Mouse (Mus musculus) heart, postnatal 0 days (tissue): Measurements from ENCODE around the gene Iqgap3. TPM values are rescaled to one million over a fixed set of nuclear protein-coding genes. Genes with fewer than 3 reads are reported as not detected.
A peak's percentile ranks its signal among the peaks of the same experiment; 100 is the strongest.

Experiments used
- ATAC-seq: fragments of 200-750 bp; cut with Nextera tagmentation; 2 replicates; pipeline ENCODE4 v1.8.0; 2017; ENCODE audit warnings: low read depth, moderate number of reproducible peaks, moderate library complexity; ENCODE audit not compliant: insufficient read depth
- DNase-seq: peaks from one replicate; pipeline ENCODE4 v3.0.0-alpha.2; 2016; ENCODE audit warnings: low spot score
- H3K27ac ChIP-seq: fragments of 300-500 bp; sonication (generic); 2 replicates; pipeline ENCODE4 v1.5.1; 2014; ENCODE audit warnings: low read depth, mild to moderate bottlenecking
- H3K27me3 ChIP-seq: fragments of 300-500 bp; sonication (generic); 2 replicates; pipeline ENCODE4 v1.6.1; 2014; ENCODE audit warnings: low read length, mixed read lengths; ENCODE audit not compliant: control insufficient read depth, insufficient read depth
- H3K36me3 ChIP-seq: fragments of 300-500 bp; sonication (generic); replicated peaks from 2 replicates; pipeline ENCODE4 v1.6.1; 2014; ENCODE audit warnings: low read length, mixed read lengths; ENCODE audit not compliant: control insufficient read depth, insufficient read depth
- H3K4me1 ChIP-seq: fragments of 300-500 bp; sonication (generic); 2 replicates; pipeline ENCODE4 v1.6.1; 2014; ENCODE audit warnings: antibody characterized with exemption; ENCODE audit not compliant: control insufficient read depth, insufficient read depth
- H3K4me2 ChIP-seq: fragments of 300-500 bp; sonication (generic); 2 replicates; pipeline ENCODE4 v1.6.1; 2014; ENCODE audit warnings: low read depth, mild to moderate bottlenecking, low read length, moderate library complexity
- H3K4me3 ChIP-seq: fragments of 300-500 bp; sonication (generic); 2 replicates; pipeline ENCODE4 v1.5.1; 2014; ENCODE audit warnings: low read depth, low read length
- H3K9ac ChIP-seq: fragments of 300-500 bp; sonication (generic); replicated peaks from 2 replicates; pipeline ENCODE4 v1.6.1; 2014; ENCODE audit warnings: low read depth, low read length, mixed read lengths
- H3K9me3 ChIP-seq: fragments of 300-500 bp; sonication (generic); replicated peaks from 2 replicates; pipeline ENCODE4 v1.6.1; 2016; ENCODE audit warnings: low read length; ENCODE audit not compliant: control insufficient read depth
- CTCF ChIP-seq: IDR thresholded peaks from 2 replicates; pipeline ENCODE4 v1.5.1; 2016; ENCODE audit warnings: antibody characterized with exemption, control low read depth, low read depth
- EP300 ChIP-seq: IDR thresholded peaks from 2 replicates; pipeline ENCODE4 v1.6.1; 2016; ENCODE audit warnings: antibody characterized with exemption, low read depth
- WGBS: fragments of 180-500 bp; shearing (Covaris S2); extraction: QIAGEN DNeasy Blood & Tissue Kit; methylation state at CpG from one replicate; pipeline ENCODE4 v1.1.7; 2014; 5-methylcytosine and 5-hydroxymethylcytosine counted together
- polyA plus RNA-seq: library from polyadenylated mRNA; unstranded; fragments of >200 nt; fragmentation: Nextera tagmentation; extraction: Ambion mirVana; gene quantifications from 2 replicates; pipeline ENCODE4 v1.2.1, GENCODE M21; 2015
- total RNA-seq: library from RNA; depleted of rRNA; stranded (reverse); fragments of >200 nt; gene quantifications from 2 replicates; pipeline ENCODE4 v1.2.3, GENCODE M21; 2014; ENCODE audit warnings: low replicate concordance

Gene Iqgap3
- total and polyA plus RNA-seq, 2 experiments from 2014 or later, result 6.8 to 35.3 TPM

DNA sequence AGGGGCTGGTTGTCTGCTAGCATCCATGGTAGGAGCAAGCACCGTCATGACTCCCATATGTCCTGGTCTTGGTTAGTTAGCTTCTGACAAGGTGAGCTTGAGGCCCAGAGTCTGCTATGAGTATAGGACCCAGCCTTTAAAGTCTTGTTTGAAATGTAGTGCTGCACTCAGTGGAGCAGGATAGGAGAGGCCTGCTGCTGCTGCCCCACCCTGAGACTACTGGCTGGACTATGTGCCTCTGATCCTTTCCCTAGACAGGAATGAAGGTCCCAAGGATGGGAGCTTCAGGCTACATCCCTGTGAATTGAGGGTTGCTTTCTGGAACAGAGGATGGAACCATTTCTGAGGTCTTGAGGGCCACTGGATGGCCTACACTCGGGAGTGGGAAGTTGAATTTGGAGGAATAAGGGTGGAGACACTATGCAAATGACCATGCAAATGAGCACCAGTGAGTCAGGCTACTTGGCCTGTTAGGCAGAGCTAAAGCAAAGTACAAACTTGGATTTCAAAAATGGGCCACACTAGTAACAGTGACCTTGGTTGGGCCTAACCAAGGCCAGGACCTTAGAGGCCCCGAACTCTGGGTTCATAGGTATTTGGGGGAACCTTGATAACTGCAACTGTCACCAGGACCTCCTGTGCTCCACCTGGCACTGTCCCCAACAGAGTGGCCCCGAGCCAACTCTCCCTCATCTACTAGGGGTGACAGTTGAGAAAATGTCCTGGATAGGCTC lies 67.2 kb downstream of the Iqgap3 start:
- Histone ChIP-seq H3K36me3 (no peaks in the 10 kb centered on the region), H3K4me1 (peaks cover 89% of the 10 kb centered on the region), H3K4me2 (peak overlapping the region; percentile 83), H3K4me3 (peak overlapping the region; percentile 39), H3K27ac (peak overlapping the region; percentile 99), H3K9ac (peak overlapping the region; percentile 61), H3K9me3 (no peaks in the 10 kb centered on the region), H3K27me3 (no peaks in the 10 kb centered on the region)
- WGBS, result 27% methylated on average over 4 of the region's 4 CpGs
- DNase-seq (peak; percentile 73), ATAC-seq (peak; percentile 83)
- TF ChIP-seq EP300 (peak; percentile 58; the same call in 1 of the 2 replicates), CTCF (no peak)

DNA sequence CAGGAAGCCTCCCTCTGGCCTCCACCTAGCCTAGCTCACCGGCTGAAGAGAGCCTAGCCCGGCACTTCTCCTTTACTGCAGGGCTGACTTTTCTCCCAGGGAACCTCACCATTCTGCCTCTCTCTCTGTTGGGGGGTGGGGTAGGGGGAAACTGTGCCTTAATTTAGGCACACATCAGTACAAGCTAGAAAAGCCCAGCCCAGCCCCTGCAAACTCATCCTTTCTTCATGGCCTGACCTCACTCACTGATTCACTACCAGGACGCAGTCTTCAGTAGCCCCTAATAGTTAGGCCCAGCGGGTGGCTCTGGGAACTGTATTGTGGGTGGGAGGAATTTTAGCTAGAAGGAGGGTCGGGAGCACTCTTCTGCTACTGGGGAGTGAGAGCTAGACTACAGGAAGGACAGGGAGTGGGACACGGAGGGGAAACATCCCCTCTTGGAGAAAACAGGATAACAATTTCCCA lies 67.8 kb downstream of the Iqgap3 start:
- H3K36me3 ChIP-seq, result no peaks in the 10 kb centered on the region
- H3K27me3 ChIP-seq, result no peaks in the 10 kb centered on the region
- peak overlapping the region; percentile 61 for H3K9ac ChIP-seq
- H3K4me3 ChIP-seq, result peak overlapping the region; percentile 39
- peak overlapping the region; percentile 83 for H3K4me2 ChIP-seq
- H3K4me1 ChIP-seq, result peaks cover 83% of the 10 kb centered on the region
- DNase-seq, result no peak
- TF ChIP-seq CTCF, result no peak
- no peak; the same call in 1 of the 2 replicates for TF ChIP-seq EP300
- 5% methylated on average over 6 of the region's 6 CpGs for WGBS
- H3K9me3 ChIP-seq, result no peaks in the 10 kb centered on the region
- H3K27ac ChIP-seq, result peak overlapping the region; percentile 99
- peak; percentile 13 for ATAC-seq

DNA sequence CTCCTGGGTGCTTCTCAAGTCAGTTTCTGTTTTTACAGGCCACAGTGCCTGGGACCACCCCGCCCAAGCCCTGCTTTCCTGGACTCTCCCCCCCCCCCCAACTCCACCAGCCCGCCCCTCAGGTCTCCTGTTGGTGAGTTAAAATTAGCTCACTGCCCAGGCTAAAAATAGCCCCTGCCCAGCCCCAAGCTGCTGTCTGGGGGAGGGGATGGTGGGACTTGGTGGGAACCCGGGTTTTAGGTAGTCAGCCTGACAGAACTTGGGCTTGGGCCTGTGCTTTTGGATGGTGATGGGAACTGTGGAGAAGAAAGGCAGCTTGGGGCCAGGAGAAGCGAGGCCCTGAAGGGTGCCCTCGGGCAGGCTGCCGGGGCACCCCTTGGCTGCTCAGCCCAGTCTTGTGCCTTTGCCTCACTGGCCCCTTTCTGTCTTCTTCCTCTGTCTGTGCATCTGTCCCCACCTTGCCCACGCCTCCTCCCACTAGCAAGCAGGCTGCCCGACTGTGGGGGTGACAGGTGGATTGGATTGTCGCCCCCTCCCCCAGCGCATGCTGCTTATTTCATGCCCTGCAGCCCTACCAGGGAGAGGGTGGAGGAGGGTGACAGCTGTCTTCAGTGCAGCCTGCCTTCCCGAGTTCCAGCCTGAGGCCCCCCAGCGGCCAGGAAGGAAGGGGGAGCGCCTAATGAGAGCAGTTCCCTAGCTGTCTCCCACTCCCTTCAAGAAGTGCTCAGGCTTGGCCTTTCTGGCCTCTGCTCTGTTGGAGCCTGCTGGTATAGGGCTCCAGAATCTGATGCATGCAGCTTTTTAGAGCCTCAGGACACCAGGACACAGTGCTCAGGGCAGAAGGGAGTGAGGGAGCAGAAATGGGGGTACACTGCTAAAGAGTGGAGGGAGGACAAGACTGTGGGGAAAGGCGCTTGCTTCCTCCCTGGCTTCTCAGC lies 68.6 kb downstream of the Iqgap3 start:
- peaks cover 77% of the 10 kb centered on the region for H3K4me1 ChIP-seq
- no peaks in the 10 kb centered on the region for H3K9me3 ChIP-seq
- ATAC-seq, result peak; percentile 69
- H3K9ac ChIP-seq, result peak overlapping the region; percentile 61
- H3K4me3 ChIP-seq, result peak overlapping the region; percentile 39
- TF ChIP-seq EP300 (peak; percentile 60; the same call in 1 of the 2 replicates), CTCF (peak; percentile 33)
- peak; percentile 78 for DNase-seq
- H3K36me3 ChIP-seq, result 0 out of 2 replicates have a peak, but pooled peaks cover 5% of the 10 kb centered on the region
- H3K27ac ChIP-seq, result peak overlapping the region; percentile 99
- 7% methylated on average over 12 of the region's 14 CpGs for WGBS
- H3K4me2 ChIP-seq, result peak overlapping the region; percentile 83
- no peaks in the 10 kb centered on the region for H3K27me3 ChIP-seq

DNA sequence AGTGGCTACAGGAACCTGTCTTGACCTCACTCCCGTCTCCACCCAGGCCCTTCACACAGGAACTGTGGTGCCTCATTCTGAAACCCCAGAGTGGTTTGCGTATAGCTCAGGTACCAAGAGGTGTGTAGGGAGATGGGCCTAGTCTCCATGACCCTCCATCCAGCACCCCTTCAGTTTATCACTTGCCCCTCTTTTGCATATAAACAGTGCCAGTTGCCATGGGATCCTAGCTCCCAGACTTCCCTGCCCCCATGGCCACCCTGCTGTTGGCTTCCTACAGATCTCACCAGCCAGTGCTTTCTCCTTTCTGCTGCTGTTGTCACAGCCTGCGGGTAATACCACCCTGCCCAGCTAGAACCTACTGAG lies 69.2 kb downstream of the Iqgap3 start:
- H3K36me3 ChIP-seq, result peaks cover 12% of the 10 kb centered on the region
- no peak overlapping the region for H3K4me3 ChIP-seq
- H3K9ac ChIP-seq, result peak overlapping the region; percentile 61; the same call in 1 of the 2 replicates
- no peak for DNase-seq
- peak overlapping the region; percentile 83 for H3K4me2 ChIP-seq
- no peak for ATAC-seq
- H3K27ac ChIP-seq, result peak overlapping the region; percentile 99
- 21% methylated on average over 3 of the region's 3 CpGs for WGBS
- peaks cover 71% of the 10 kb centered on the region for H3K4me1 ChIP-seq
- no peaks in the 10 kb centered on the region for H3K9me3 ChIP-seq
- H3K27me3 ChIP-seq, result no peaks in the 10 kb centered on the region
- TF ChIP-seq CTCF (no peak), EP300 (no peak)

DNA sequence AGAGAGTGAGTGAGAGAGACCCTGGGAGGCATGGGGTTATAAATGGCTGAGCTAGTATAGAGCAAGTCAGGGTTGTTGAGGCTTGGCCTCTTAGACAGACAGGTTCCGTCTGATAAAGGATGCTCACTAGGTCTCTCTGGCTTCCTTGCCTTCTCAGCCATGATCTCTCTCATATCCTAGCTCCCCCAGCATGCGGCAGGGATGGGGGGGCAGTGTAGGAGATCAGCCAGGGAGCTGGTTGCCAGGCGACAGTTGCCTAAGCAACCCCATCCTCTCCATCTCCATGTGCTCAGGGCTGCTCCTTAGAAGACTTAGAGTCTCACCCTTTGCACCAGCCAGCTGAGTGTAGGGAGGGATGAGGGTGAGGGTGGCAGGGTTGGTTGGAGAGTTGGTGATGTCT lies 70.3 kb downstream of the Iqgap3 start:
- no peak for TF ChIP-seq EP300
- no peak for TF ChIP-seq CTCF
- Histone ChIP-seq H3K27ac (peak overlapping the region; percentile 99; the same call in 1 of the 2 replicates), H3K4me1 (peaks cover 60% of the 10 kb centered on the region), H3K36me3 (peaks cover 23% of the 10 kb centered on the region), H3K4me3 (no peak overlapping the region), H3K4me2 (no peak overlapping the region), H3K9me3 (no peaks in the 10 kb centered on the region), H3K9ac (no peak overlapping the region), H3K27me3 (no peaks in the 10 kb centered on the region)
- DNase-seq (no peak), ATAC-seq (no peak)
- WGBS, result 62% methylated on average over 3 of the region's 3 CpGs
